ENCODE assay signal across 12 mouse cellular contexts in genomic region chr1:155053296-155053695, GRCm38 (mm10). TPM values are rescaled to one million over a fixed set of nuclear protein-coding genes. Genes with fewer than 3 reads are reported as not detected.
A peak's percentile ranks its signal among the peaks of the same experiment; 100 is the strongest.
DNase-seq lines count a peak whose midpoint lies in the region; ATAC-seq lines count a peak whose summit lies in the region.
"Had no signal": no experiment of that assay in that cellular context is flagged by ENCODE, and none has a peak within 500 bp of the region (broad histone marks: within the 10 kb centered on the region; RNA-seq: fewer than 3 reads in every experiment).

No protein-coding gene starts in this region.

- H3K4me3 ChIP-seq in heart, embryonic 12.5 days: no peak overlapping the region
- H3K4me3 ChIP-seq in neural tube, embryonic 11.5 days (ENCODE audit: low read depth, low read length): no peak overlapping the region
- H3K4me3 ChIP-seq in limb, embryonic 12.5 days (replicated peaks): no peak overlapping the region
- H3K4me3 ChIP-seq: megakaryocyte, embryonic 14.5 days had no signal

- DNase-seq in heart, adult 8-10 months (ENCODE audit: low spot score): no peak
- no peak for DNase-seq in neural tube, embryonic 11.5 days (ENCODE audit: low spot score)
- DNase-seq in neural tube, embryonic 10.5 days (ENCODE audit: extremely low spot score, low spot score): no peak
- no peak for DNase-seq in gastrocnemius, postnatal 4 days (ENCODE audit: low spot score in 2 of 2)
- DNase-seq in adrenal gland, postnatal 25 days: no peak
- DNase-seq: adrenal gland, adult 8-10 months; cerebellum, postnatal 25 days had no signal

- peaks cover 69% of the 10 kb centered on the region for H3K4me1 ChIP-seq in heart, embryonic 12.5 days (replicated peaks)
- H3K4me1 ChIP-seq in neural tube, embryonic 11.5 days (ENCODE audit: control insufficient read depth, insufficient read depth, low read length): peaks cover 24% of the 10 kb centered on the region
- H3K4me1 ChIP-seq in limb, embryonic 12.5 days (replicated peaks): peaks cover 58% of the 10 kb centered on the region

- no peaks in the 10 kb centered on the region for H3K9me3 ChIP-seq in heart, embryonic 12.5 days (replicated peaks)
- no peaks in the 10 kb centered on the region for H3K9me3 ChIP-seq in neural tube, embryonic 11.5 days (ENCODE audit: control insufficient read depth, low read length)
- no peaks in the 10 kb centered on the region for H3K9me3 ChIP-seq in limb, embryonic 12.5 days
- H3K9me3 ChIP-seq: megakaryocyte, embryonic 14.5 days had no signal

- ATAC-seq in heart, embryonic 12.5 days (ENCODE audit: insufficient number of reproducible peaks, low FRiP score): no peak
- ATAC-seq in neural tube, embryonic 11.5 days (ENCODE audit: insufficient read depth, low FRiP score, low TSS enrichment): no peak
- no peak for ATAC-seq in limb, embryonic 12.5 days (ENCODE audit: insufficient number of reproducible peaks, insufficient read depth, low FRiP score, low TSS enrichment, low read depth)
- ATAC-seq in megakaryocyte progenitor cell, adult 5-6 weeks (replicated peaks; ENCODE audit: poor library complexity): no peak
- ATAC-seq: CD4-positive, CD25-positive, alpha-beta regulatory T cell, adult 4 months had no signal

- H3K36me3 ChIP-seq in heart, embryonic 12.5 days: no peaks in the 10 kb centered on the region
- H3K36me3 ChIP-seq in neural tube, embryonic 11.5 days (ENCODE audit: control insufficient read depth, insufficient read depth, low read length): no peaks in the 10 kb centered on the region
- H3K36me3 ChIP-seq in limb, embryonic 12.5 days: no peaks in the 10 kb centered on the region

- no peaks in the 10 kb centered on the region for H3K27me3 ChIP-seq in heart, embryonic 12.5 days (replicated peaks)
- H3K27me3 ChIP-seq in neural tube, embryonic 11.5 days (ENCODE audit: control insufficient read depth, insufficient read depth, low read length): no peaks in the 10 kb centered on the region
- H3K27me3 ChIP-seq in limb, embryonic 12.5 days: no peaks in the 10 kb centered on the region
- H3K27me3 ChIP-seq: megakaryocyte, embryonic 14.5 days had no signal

- peak overlapping the region; percentile 1; the same call in 1 of the 2 replicates for H3K4me2 ChIP-seq in heart, embryonic 12.5 days
- no peak overlapping the region for H3K4me2 ChIP-seq in neural tube, embryonic 11.5 days (ENCODE audit: low read depth)
- H3K4me2 ChIP-seq in limb, embryonic 12.5 days: no peak overlapping the region

- H3K9ac ChIP-seq in heart, embryonic 12.5 days: 0 out of 2 replicates have a peak overlapping the region, but pooled peaks have one; percentile 28
- 0 out of 2 replicates have a peak overlapping the region, but pooled peaks have one; percentile 3 for H3K9ac ChIP-seq in neural tube, embryonic 11.5 days (ENCODE audit: low read length)
- no peak overlapping the region for H3K9ac ChIP-seq in limb, embryonic 12.5 days (replicated peaks)

- H3K27ac ChIP-seq in heart, embryonic 12.5 days (ENCODE audit: poor library complexity, severe bottlenecking): peak overlapping the region; percentile 75
- peak overlapping the region; percentile 67; the same call in 1 of the 2 replicates for H3K27ac ChIP-seq in neural tube, embryonic 11.5 days (ENCODE audit: low read depth, low read length)
- peak overlapping the region; percentile 73 for H3K27ac ChIP-seq in limb, embryonic 12.5 days

- 73% methylated on average over 1 of the region's 1 CpGs for WGBS in heart, embryonic 12.5 days
- 100% methylated on average over 1 of the region's 1 CpGs for WGBS in neural tube, embryonic 11.5 days
- WGBS in limb, embryonic 12.5 days: 92% methylated on average over 1 of the region's 1 CpGs

RNA-seq across cellular contexts. Expression of gene Ier5, which starts 46.1 kb away (rescaled TPM):
- polyA plus RNA-seq in heart, embryonic 12.5 days (2016; fragmentation: Nextera tagmentation; extraction: Ambion mirVana): 8.9 and 10.9 TPM in 2 replicates
- total RNA-seq in heart, adult 8-10 months (2022): 10 to 100 TPM; 10.3 to 22.4 (median 13.3) TPM
- polyA plus RNA-seq in neural tube, embryonic 11.5 days (2014; fragmentation: Nextera tagmentation; extraction: Ambion mirVana): 17.3 and 19.3 TPM in 2 replicates
- polyA plus RNA-seq in limb, embryonic 12.5 days (2016; fragmentation: Nextera tagmentation; extraction: Ambion mirVana): 15.8 and 16.1 TPM in 2 replicates
- 6.8 and 12.1 TPM in 2 replicates for total RNA-seq in megakaryocyte progenitor cell, adult 5-6 weeks (2015)
- total RNA-seq in megakaryocyte progenitor cell, adult 5-6 weeks (2017): 5.1 and 5.7 TPM in 2 replicates
- 10 to 100 TPM; 10.4 to 12.5 TPM for total RNA-seq in gastrocnemius, postnatal 4 days (2021)
- total RNA-seq in adrenal gland, postnatal 25 days (2021): 6.7 and 9.1 TPM in 2 replicates
